Mouse (Mus musculus) cortical plate, adult 2 months (tissue): ENCODE measurements around the gene Polr1b. TPM values are rescaled to one million over a fixed set of nuclear protein-coding genes. Genes with fewer than 3 reads are reported as not detected.

Experiments
- H3K27ac ChIP-seq: fragments of 200-500 bp; 2 replicates; pipeline ENCODE4 v1.5.1; 2012; ENCODE audit warnings: low read length, control low read depth, inconsistent platforms; ENCODE audit not compliant: insufficient read depth
- H3K4me1 ChIP-seq: fragments of 200-500 bp; 2 replicates; pipeline ENCODE4 v1.6.1; 2011; ENCODE audit warnings: low read length; ENCODE audit not compliant: control insufficient read depth, insufficient read depth
- H3K4me3 ChIP-seq: fragments of 200-500 bp; 2 replicates; pipeline ENCODE4 v1.5.1; 2011; ENCODE audit warnings: mild to moderate bottlenecking, low read length, control low read depth; ENCODE audit not compliant: insufficient read depth
- CTCF ChIP-seq: fragments of 200-500 bp; IDR thresholded peaks from 2 replicates; pipeline ENCODE4 v1.5.1; 2011; ENCODE audit warnings: mild to moderate bottlenecking, control low read depth, low read length; ENCODE audit not compliant: insufficient read depth; ENCODE audit errors: extremely low read depth
- POLR2A ChIP-seq: fragments of 200-500 bp; IDR thresholded peaks from 2 replicates; pipeline ENCODE4 v1.6.1; 2011; ENCODE audit warnings: mild to moderate bottlenecking, low read length, control low read depth; ENCODE audit not compliant: insufficient read depth; ENCODE audit errors: extremely low read depth
- polyA plus RNA-seq: library from polyadenylated mRNA; depleted of rRNA; stranded (reverse); fragments of >200 nt; gene quantifications from 2 replicates; pipeline ENCODE4 v1.2.3, GENCODE M21; 2012

Gene Polr1b
- polyA plus RNA-seq, 1 experiment = 27.8 TPM

DNA sequence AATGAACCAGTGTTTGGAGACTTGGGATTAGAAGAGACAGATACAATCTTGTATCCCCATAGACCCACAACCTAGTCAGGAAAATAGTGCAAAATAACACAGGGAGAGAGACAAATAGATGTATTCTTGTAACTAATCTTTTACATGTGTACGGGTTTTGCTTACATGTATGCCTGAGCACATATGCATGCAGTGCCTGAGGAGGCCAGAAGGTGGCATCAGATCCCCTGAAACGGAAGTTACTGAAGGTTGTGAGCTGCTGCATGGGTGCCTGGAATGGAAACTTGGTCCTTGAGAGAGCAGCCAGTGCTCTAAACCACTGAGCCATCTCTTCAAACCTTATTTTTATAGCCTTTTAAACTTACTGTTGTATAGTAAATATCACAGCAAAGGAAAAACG, 22.5 kb upstream of the Polr1b start:
- no peak overlapping the region for H3K4me3 ChIP-seq
- H3K27ac ChIP-seq = no peak overlapping the region
- TF ChIP-seq POLR2A (no peak), CTCF (no peak)
- no peaks in the 10 kb centered on the region for H3K4me1 ChIP-seq

GRCm38 (mm10) chr2:129079194-129079593, 21.6 kb upstream of the Polr1b start:
- no peak overlapping the region for H3K27ac ChIP-seq
- no peak for TF ChIP-seq POLR2A
- no peak for TF ChIP-seq CTCF
- no peaks in the 10 kb centered on the region for H3K4me1 ChIP-seq
- H3K4me3 ChIP-seq = no peak overlapping the region

DNA sequence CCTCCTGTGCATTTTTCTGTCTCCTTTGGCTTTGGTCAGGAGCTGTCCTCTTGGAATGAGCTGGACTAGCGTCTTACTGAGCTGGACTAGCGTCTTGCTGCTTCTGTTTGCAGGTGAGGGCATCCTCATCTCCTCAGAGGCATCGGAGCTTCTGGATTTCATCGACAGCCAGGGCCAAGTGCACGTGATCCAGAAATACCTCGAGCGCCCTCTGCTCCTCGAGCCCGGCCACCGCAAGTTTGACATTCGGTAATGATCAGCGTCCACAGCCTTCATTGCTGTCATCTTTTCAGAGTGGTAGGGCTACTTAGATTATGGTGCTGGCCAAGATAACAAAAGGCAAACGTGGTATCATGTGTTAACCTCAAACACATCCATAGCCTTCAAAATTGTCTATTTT, 19.7 kb upstream of the Polr1b start:
- no peak for TF ChIP-seq CTCF
- no peak for TF ChIP-seq POLR2A
- no peaks in the 10 kb centered on the region for H3K4me1 ChIP-seq
- no peak overlapping the region for H3K4me3 ChIP-seq
- H3K27ac ChIP-seq = no peak overlapping the region

DNA sequence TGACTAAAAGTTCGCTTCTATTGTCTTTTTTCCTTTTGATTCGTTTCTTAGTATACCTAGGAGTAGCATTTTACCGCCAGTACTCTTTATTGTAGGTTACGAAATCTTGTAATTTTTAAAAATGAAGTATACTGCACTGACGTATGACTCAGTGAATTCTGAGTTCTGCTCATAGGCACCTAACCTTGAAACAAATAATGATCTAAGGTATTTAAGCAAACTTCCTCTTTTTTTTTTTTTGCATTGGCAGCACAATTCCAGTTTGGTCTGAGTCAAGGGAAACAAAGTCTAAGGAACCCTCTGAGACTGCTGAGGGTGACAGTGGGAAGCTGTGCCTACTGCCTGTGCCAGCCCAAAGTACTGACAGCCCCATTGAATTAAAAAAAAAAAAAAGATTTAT, 17.3 kb upstream of the Polr1b start:
- Histone ChIP-seq H3K27ac (no peak overlapping the region), H3K4me3 (no peak overlapping the region), H3K4me1 (no peaks in the 10 kb centered on the region)
- no peak for TF ChIP-seq POLR2A

DNA sequence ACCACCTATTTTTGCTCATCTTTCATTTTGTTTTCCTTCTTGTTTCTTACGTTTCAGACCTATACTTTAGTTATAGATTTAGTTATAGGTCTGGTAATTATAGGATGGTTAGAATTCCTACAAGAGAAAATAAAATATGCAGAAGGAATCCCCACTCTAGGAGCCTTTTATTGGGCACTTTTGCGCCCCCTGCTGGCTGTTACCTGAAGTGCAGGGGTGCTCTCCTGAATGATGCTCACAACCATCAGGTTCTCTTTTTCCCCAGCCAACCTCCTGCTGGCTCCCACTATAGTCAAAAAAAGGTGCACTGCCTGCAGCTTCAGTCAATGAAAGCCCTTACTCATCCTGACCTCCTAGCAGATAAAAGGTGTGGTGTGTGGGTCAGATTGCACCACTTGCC, 15.8 kb upstream of the Polr1b start:
- H3K4me1 ChIP-seq = peaks cover 2% of the 10 kb centered on the region; the same call in 1 of the 2 replicates
- TF ChIP-seq POLR2A = no peak
- TF ChIP-seq CTCF = peak; percentile 61
- H3K27ac ChIP-seq = no peak overlapping the region
- no peak overlapping the region for H3K4me3 ChIP-seq

- Histone ChIP-seq H3K27ac (no peak overlapping the region), H3K4me1 (peaks cover 12% of the 10 kb centered on the region), H3K4me3 (no peak overlapping the region)
- no peak for TF ChIP-seq POLR2A
- TF ChIP-seq CTCF = no peak
Observed at GRCm38 (mm10) chr2:129087520-129087919, 13.3 kb upstream of the Polr1b start.

DNA sequence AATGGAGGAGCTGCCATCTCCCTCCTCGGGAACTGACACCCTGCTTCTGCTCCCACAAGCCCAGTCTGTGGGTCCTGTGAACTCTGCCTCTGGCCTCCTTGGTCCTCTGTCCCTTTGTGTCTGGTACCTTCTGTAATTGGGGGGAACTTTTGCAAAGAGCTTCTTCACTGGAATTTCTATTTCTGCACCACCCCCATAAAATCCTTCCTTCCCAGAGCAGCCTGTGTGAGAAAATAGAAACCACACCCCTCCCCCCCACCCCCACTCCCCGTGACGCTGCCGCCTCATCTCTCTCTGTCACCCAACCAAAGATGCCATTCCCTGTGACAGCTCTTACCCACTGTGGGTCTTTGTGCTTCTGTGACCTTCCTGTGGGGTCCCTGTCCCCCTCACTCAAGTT, 10.4 kb upstream of the Polr1b start:
- Histone ChIP-seq H3K27ac (peak overlapping the region; percentile 85), H3K4me3 (no peak overlapping the region), H3K4me1 (peaks cover 20% of the 10 kb centered on the region)
- TF ChIP-seq POLR2A (no peak), CTCF (no peak)

- H3K27ac ChIP-seq = peak overlapping the region; percentile 73
- H3K4me3 ChIP-seq = no peak overlapping the region
- no peak for TF ChIP-seq POLR2A
- TF ChIP-seq CTCF = no peak
- H3K4me1 ChIP-seq = peaks cover 20% of the 10 kb centered on the region
Observed at GRCm38 (mm10) chr2:129092810-129093209, 8.0 kb upstream of the Polr1b start.

- H3K4me3 ChIP-seq = no peak overlapping the region
- H3K4me1 ChIP-seq = peaks cover 20% of the 10 kb centered on the region
- H3K27ac ChIP-seq = peak overlapping the region; percentile 43; the same call in 1 of the 2 replicates
- TF ChIP-seq POLR2A = no peak
Observed at GRCm38 (mm10) chr2:129093926-129094724, 6.7 kb upstream of the Polr1b start.

DNA sequence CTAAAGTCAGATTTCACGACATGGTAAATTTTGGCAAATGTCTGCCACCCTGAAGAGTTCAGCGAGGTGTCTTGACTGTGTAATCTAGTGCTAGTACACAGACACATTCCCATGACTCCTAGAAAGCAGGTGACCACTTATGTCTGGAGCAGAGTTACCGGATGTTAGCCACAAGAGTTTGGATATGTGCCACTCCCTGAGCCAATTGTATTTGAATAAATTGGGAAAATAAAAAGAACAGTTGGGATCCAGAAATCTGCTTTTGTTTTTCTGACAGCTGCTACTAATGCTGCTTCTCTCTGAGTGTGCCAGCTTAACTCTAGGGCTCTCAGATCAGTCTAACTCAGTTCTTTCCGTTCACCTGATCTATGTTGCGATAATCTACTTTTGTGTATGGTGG, 12.1 kb downstream of the Polr1b start:
- TF ChIP-seq CTCF (no peak), POLR2A (no peak)
- Histone ChIP-seq H3K4me3 (no peak overlapping the region), H3K4me1 (no peaks in the 10 kb centered on the region), H3K27ac (no peak overlapping the region)

- H3K27ac ChIP-seq = no peak overlapping the region
- no peak for TF ChIP-seq CTCF
- no peak for TF ChIP-seq POLR2A
- no peak overlapping the region for H3K4me3 ChIP-seq
- no peaks in the 10 kb centered on the region for H3K4me1 ChIP-seq
Observed at GRCm38 (mm10) chr2:129115706-129116367, 15.0 kb downstream of the Polr1b start.
